Mouse (Mus musculus) forebrain, embryonic 11.5 days (tissue): ENCODE data around the gene Tyrp1. TPM values are rescaled to one million over a fixed set of nuclear protein-coding genes. Genes with fewer than 3 reads are reported as not detected.

Source experiments
- ATAC-seq: fragments of 200-750 bp; cut with Nextera tagmentation; replicated peaks from 2 replicates; pipeline ENCODE4 v1.8.0; 2017; ENCODE audit warnings: moderate TSS enrichment; ENCODE audit not compliant: low FRiP score
- DNase-seq: peaks from one replicate; pipeline ENCODE4 v3.0.0-alpha.2; 2017; ENCODE audit warnings: low spot score
- H3K27ac ChIP-seq: fragments of 300-500 bp; sonication (generic); 2 replicates; pipeline ENCODE4 v1.5.1; 2014; ENCODE audit warnings: low read depth, low read length
- H3K27me3 ChIP-seq: fragments of 300-500 bp; sonication (generic); 2 replicates; pipeline ENCODE4 v1.6.1; 2014; ENCODE audit warnings: mild to moderate bottlenecking, low read length, mixed read lengths; ENCODE audit not compliant: control insufficient read depth, insufficient read depth
- H3K36me3 ChIP-seq: fragments of 300-500 bp; sonication (generic); 2 replicates; pipeline ENCODE4 v1.6.1; 2014; ENCODE audit warnings: mild to moderate bottlenecking, low read length, moderate library complexity, mixed read lengths; ENCODE audit not compliant: control insufficient read depth, insufficient read depth
- H3K4me1 ChIP-seq: fragments of 300-500 bp; sonication (generic); replicated peaks from 2 replicates; pipeline ENCODE4 v1.6.1; 2014; ENCODE audit warnings: low read length, mixed read lengths; ENCODE audit not compliant: control insufficient read depth, insufficient read depth
- H3K4me2 ChIP-seq: fragments of 300-500 bp; sonication (generic); 2 replicates; pipeline ENCODE4 v1.6.1; 2014; ENCODE audit warnings: low read depth, mild to moderate bottlenecking, low read length, moderate library complexity, mixed read lengths; ENCODE audit not compliant: severe bottlenecking
- H3K4me3 ChIP-seq: fragments of 300-500 bp; sonication (generic); 2 replicates; pipeline ENCODE4 v1.5.1; 2014; ENCODE audit warnings: low read depth, low read length
- H3K9ac ChIP-seq: fragments of 300-500 bp; sonication (generic); 2 replicates; pipeline ENCODE4 v1.6.1; 2014; ENCODE audit warnings: low read length
- H3K9me3 ChIP-seq: fragments of 300-500 bp; sonication (generic); 2 replicates; pipeline ENCODE4 v1.6.1; 2016; ENCODE audit warnings: low read length, mixed read lengths; ENCODE audit not compliant: control insufficient read depth
- WGBS: fragments of 180-500 bp; shearing (Covaris S2); extraction: QIAGEN DNeasy Blood & Tissue Kit; methylation state at CpG from one replicate; pipeline ENCODE4 v1.1.7; 2014; 5-methylcytosine and 5-hydroxymethylcytosine counted together
- polyA plus RNA-seq: library from polyadenylated mRNA; unstranded; fragments of >200 nt; fragmentation: Nextera tagmentation; extraction: Ambion mirVana; gene quantifications from 2 replicates; pipeline ENCODE4 v1.2.1, GENCODE M21; 2014

Gene Tyrp1
- polyA plus RNA-seq, 1 experiment from 2014 or later = 0.11 TPM

DNA sequence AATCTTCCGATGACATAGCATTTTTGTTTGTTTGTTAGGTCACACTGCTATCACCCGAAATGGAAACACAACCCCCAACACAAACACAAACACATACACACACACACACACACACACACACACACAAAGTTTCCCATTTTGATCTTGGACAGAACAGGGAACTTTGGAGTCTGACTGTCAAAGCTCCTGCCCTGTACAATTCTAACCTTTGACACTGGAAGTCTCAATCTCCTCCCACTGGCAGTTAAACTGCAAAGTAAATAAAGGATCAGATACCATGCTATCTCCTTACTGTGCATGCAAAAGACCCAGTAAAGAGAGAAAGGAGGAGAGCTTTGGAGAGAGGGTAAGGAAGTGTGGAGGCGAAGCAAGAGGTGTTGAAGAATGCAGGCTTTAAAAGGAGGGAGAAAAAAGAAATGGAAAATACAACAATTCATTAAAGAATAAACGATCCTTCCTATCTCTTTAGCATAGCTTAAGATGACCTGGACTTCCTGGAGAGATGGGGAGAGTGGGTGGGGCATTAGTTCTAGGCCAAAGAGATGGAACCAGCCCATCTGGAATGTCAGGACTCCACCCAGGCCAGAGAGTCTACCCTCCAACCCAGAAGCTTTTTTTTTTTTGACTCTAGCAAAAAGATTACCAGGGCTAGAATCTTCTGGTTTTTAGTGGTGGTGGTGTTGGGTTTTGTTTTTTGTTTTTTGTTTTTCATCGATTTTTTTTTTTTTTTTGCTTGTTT lies 40.4 kb downstream of the Tyrp1 start:
- Histone ChIP-seq H3K27ac (no peak overlapping the region), H3K9ac (no peak overlapping the region), H3K27me3 (no peaks in the 10 kb centered on the region), H3K4me3 (no peak overlapping the region), H3K4me2 (no peak overlapping the region), H3K4me1 (no peaks in the 10 kb centered on the region), H3K36me3 (no peaks in the 10 kb centered on the region), H3K9me3 (no peaks in the 10 kb centered on the region)
- WGBS = 70% methylated on average over 5 of the region's 5 CpGs
- ATAC-seq (no peak), DNase-seq (no peak)

GRCm38 (mm10) chr4:80875055-80875454 lies 41.1 kb downstream of the Tyrp1 start:
- no peak overlapping the region for H3K27ac ChIP-seq
- no peaks in the 10 kb centered on the region for H3K27me3 ChIP-seq
- ATAC-seq (no peak), DNase-seq (no peak)
- H3K9me3 ChIP-seq = no peaks in the 10 kb centered on the region
- no peak overlapping the region for H3K4me3 ChIP-seq
- H3K36me3 ChIP-seq = no peaks in the 10 kb centered on the region
- no peak overlapping the region for H3K9ac ChIP-seq
- no peak overlapping the region for H3K4me2 ChIP-seq
- H3K4me1 ChIP-seq = no peaks in the 10 kb centered on the region
- WGBS = 82% methylated on average over 4 of the region's 4 CpGs

DNA sequence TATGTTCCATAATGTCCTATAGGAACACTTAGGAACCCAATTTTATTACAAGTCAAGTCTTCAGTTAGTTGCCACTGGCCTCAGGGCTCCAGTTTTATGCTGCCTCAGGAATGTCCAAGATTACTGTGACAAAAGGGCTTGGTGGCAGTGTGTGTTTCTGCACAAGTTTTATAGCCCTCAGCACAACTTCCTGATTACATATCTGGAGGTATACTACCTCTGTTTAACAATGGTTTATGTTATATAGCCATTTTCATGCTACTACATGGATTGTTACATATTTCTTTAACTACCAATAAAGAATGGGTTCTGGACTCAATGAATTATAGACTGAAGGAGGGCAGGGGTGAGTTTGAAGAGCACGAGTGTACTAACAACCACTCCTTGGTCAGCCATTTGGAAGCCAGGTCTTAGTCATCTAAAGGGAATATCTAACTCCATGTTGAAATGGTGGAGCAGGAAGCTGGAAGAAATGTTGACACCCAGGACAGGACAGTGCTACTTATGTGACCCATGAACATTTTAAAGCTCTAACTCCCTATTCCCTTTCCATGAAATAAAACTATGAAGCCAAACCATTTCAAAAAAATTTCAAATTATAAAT lies 48.2 kb downstream of the Tyrp1 start:
- no peak overlapping the region for H3K27ac ChIP-seq
- ATAC-seq = no peak
- H3K9me3 ChIP-seq = no peaks in the 10 kb centered on the region
- no peak overlapping the region for H3K4me3 ChIP-seq
- H3K36me3 ChIP-seq = no peaks in the 10 kb centered on the region
- H3K4me2 ChIP-seq = no peak overlapping the region
- 92% methylated on average over 1 of the region's 1 CpGs for WGBS
- no peak overlapping the region for H3K9ac ChIP-seq
- no peaks in the 10 kb centered on the region for H3K4me1 ChIP-seq
- DNase-seq = no peak
- no peaks in the 10 kb centered on the region for H3K27me3 ChIP-seq

DNA sequence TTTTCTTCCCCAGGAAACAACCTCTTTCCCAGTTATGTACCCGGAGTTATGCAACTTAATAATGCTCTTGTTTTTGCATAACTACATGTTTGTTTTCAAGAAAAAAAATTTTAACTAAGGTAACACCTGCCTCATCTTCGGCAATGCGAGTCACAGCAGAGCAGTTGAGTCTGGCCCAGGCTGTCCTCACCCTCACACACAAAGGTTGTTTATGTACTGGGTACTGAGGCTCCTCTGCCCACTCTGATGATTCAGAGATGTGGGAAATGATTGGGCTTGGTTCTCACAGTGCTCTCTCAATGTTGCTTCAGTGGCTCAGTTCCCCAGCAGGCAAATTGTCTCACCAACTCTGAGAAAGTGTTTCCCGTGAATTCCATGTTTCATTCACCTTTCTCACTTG lies 52.7 kb downstream of the Tyrp1 start:
- H3K9me3 ChIP-seq = no peaks in the 10 kb centered on the region
- H3K27ac ChIP-seq = no peak overlapping the region
- no peak overlapping the region for H3K9ac ChIP-seq
- no peak for DNase-seq
- no peaks in the 10 kb centered on the region for H3K36me3 ChIP-seq
- no peaks in the 10 kb centered on the region for H3K27me3 ChIP-seq
- ATAC-seq = no peak
- 83% methylated on average over 4 of the region's 4 CpGs for WGBS
- H3K4me3 ChIP-seq = no peak overlapping the region
- H3K4me2 ChIP-seq = no peak overlapping the region
- no peaks in the 10 kb centered on the region for H3K4me1 ChIP-seq

GRCm38 (mm10) chr4:80891004-80891403 lies 57.1 kb downstream of the Tyrp1 start:
- Histone ChIP-seq H3K27ac (no peak overlapping the region), H3K9me3 (no peaks in the 10 kb centered on the region), H3K4me2 (no peak overlapping the region), H3K4me3 (no peak overlapping the region), H3K27me3 (no peaks in the 10 kb centered on the region), H3K9ac (no peak overlapping the region), H3K36me3 (no peaks in the 10 kb centered on the region), H3K4me1 (no peaks in the 10 kb centered on the region)
- WGBS = 93% methylated on average over 6 of the region's 6 CpGs
- DNase-seq = no peak
- ATAC-seq = no peak

- ATAC-seq = no peak
- H3K36me3 ChIP-seq = no peaks in the 10 kb centered on the region
- 66% methylated on average over 4 of the region's 4 CpGs for WGBS
- no peaks in the 10 kb centered on the region for H3K27me3 ChIP-seq
- no peak overlapping the region for H3K4me3 ChIP-seq
- no peak overlapping the region for H3K9ac ChIP-seq
- no peak overlapping the region for H3K4me2 ChIP-seq
- no peak overlapping the region for H3K27ac ChIP-seq
- no peaks in the 10 kb centered on the region for H3K4me1 ChIP-seq
- DNase-seq = no peak
- no peaks in the 10 kb centered on the region for H3K9me3 ChIP-seq
These were observed 61.5 kb downstream of the Tyrp1 start for GRCm38 (mm10) chr4:80895278-80895894.

Other genes with a start within 250 kb of the Tyrp1 start
- 2.5 TPM in 2 replicates for gene Lurap1l, start 76.5 kb downstream of the Tyrp1 start, polyA plus RNA-seq